Mouse (Mus musculus) heart, adult 18-20 months (tissue): Measurements from ENCODE around the gene Hoxa10. TPM values are rescaled to one million over a fixed set of nuclear protein-coding genes. Genes with fewer than 3 reads are reported as not detected.

Experiments
- DNase-seq, 2 experiments: peaks; one replicate each; pipeline ENCODE4 v3.0.0; 2021 to 2022; ENCODE audit warnings: mixed read lengths in 1 of 2
- total RNA-seq, 2 experiments: library from RNA; stranded (reverse); gene quantifications; 2 replicates each; pipeline ENCODE4 v1.2.3; 2021

Hoxa10 gene
- total RNA-seq, 2 experiments from 2014 or later, result not detected

DNA sequence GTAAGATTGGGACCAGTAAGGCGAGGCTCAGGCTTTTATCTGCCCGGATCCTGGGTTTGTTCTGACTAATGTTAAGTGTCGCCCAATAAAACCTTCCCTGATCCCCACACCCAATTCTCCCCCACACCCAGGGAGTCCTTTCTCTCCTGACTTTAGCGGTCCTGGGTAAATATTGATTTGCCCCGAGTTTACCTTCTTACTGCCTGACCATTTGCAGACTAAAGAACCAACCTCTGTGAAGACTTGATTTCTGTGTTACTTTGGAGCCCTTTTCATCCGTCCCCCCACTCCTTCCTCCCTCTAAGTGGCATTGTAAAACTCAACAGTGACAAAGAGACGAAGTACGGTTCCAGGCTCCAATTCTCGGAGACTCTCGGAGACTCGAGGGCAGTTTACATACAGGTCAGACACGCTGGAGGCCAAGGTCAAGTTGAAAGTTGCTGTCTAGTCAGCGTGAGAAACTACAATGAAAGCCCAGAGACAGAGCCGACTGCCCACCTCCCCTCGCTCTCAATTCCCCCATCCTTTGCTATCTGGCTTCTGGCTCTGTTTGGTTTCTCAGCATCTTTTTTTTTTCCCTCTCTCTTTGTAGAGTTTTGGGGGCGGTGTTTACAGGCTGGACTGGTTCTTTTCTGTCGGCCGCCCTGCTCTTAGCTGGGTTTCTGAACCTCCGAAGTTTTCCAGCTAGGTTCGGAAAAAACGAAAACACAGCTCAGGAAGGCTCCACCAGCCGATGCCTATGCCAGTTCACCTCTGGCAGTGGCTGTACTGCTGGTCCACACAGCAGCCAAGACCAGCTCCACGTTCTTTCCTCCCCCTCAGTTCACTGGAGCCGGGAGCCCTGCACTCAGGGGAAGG is 22.0 kb upstream of the Hoxa10 start:
- DNase-seq, result no peak

DNA sequence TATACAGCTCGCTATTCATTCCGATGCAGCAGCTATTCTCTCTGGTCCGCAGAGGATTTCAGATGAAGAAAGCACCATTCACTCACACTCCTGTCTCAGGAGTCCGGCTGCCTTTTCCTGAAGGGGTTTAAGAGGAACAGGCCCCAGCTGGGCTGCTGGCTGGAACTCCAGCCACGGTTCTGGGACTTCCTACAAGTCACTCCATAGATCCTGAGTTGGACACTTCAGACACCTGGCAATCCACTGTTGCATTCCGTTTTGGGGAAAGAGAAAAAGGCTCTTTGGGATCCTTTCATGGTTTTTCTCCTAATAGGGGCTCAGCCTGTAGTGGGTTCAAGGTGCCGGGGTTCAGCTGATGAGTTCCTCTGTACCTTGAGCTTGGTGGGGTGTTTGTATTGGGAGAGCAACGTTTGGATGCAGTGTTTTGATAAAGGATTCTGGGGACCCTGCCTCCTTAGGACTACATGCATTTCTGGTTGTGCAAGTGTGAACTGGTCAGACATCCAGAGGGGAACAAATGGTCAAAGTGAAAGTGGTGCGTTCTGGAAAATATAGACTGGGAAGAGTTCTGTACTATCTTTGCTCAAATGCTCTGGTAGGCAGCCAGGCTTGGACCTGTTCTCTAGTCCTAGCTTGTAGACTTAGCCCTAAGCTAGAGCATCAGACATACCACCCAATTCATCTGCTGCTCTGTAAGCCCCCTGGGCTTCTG is 21.3 kb upstream of the Hoxa10 start:
- DNase-seq, result no peak

DNA sequence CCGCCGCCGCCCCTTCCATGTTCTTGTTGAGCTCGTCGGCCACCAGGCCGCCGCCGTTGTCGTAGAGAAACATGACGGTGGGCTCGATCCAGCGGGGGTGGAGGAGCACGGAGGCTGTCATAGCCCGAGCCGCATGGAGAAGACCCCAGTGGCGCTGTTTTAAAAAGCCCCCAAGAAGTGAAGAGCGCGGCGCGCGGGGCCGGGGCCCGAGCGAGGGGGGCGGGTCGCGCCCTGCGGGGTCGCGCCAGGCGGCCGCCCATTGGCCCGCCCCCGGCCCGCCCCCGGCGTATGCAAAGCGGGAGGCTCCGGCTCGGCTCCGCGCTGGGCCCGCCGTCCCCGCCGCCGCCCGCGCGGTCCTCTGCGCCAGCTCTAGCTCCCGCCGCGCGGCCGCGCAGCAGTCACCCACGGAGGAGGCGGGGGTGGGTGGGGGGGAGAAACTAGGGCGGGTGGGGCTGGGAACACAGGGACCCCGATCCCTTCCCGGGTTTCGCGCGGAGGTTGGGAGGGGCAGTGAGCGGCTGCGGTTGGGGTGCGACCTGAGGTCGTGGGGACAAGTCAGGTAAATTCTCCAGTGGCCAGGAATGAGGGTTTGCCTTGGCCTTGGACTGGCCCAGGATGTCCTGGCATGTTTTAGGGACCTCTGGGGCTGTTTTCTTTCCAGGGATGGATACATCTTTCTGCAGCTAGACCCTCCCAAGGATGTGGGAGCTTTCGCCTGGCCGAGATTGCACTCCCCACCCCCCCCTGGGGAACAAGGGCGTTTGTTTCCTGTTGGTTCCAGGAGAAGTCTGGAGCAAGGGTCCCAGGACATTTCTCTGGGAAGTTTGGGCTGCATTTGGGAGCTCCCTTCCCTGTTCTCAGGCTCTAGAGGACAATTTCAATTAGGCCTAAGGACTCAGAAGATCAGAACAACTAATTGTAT is 20.3 kb upstream of the Hoxa10 start, which contains the start of gene Hoxa13:
Gene Hoxa13 (minus strand): TSS at position 227 of the 922 bp plus-strand sequence.
- no peak for DNase-seq

DNA sequence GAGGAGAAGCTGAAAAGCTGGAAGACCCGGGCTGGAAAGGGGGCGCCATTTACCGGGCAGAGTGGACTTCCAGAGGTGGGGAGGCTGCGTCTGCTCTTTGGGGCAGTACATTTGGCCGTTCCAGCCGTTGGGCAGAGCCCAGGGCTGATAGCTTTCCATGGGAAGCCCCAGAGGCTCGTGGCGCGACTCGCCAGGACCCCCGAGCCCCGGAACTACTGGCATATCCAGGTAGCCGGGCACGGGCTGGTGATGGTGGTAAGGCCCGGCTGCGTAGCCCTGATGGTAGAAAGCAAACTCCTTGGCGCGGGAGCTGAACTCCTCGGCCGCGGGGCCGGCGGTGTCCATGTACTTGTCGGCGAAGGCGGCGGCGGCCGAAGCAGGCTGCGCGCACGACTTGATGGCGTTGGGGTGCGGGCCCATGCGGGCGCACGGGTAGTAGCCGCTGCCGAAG is 19.2 kb upstream of the Hoxa10 start:
- no peak for DNase-seq

DNA sequence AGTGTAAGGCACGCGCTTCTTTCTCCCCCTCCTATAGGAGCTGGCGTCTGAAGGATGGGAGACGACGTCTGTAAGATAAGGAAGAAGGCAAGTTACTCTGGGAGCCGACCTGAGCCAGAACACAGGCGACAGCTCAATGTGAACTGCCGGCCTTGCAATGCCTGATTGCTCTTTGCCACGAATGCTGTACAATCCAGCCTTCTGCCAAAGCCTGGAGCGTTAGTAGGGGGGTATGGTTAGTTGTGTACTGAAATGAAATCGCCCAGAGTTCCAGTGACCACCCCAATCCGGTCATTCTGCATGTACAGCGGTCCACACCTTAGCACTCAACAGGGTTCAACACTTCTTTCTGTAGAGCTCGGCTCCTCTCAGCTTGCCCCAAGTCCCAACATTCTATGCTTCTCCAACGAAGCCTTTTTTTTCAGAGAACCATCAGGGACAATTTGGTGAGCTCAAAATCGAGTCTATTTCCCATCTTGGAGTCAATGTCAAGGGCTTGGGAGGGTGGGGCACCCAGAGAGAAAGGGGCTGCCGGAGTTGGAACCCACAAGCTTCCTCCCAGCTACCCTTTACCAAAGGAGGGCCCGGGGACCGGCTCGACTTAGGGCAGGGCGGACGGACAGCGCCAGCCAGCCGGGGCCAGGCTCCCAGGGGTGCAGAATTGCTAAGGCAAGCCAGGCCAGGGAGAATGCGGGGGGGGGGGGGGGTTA is 18.6 kb upstream of the Hoxa10 start:
- no peak for DNase-seq

DNA sequence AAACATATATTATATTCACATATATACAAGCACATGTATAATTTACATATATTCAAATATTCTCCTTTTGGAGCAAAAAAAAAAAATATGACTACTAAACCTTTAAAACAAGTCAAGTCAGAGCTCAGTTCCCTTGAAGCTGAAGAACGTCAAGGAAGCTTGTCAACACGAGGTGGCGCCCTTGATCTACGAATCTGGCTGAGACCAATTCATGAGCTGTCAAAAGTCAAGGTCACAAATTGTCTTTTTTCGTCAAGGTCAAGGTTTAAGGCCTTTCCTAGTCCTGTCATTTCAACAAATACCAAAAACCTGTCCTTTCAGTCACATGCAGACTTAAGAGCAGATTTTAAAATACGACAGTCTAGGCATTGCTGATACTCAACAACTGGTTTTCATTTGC is 16.3 kb upstream of the Hoxa10 start:
- DNase-seq, result peak; percentile 76 to 95

DNA sequence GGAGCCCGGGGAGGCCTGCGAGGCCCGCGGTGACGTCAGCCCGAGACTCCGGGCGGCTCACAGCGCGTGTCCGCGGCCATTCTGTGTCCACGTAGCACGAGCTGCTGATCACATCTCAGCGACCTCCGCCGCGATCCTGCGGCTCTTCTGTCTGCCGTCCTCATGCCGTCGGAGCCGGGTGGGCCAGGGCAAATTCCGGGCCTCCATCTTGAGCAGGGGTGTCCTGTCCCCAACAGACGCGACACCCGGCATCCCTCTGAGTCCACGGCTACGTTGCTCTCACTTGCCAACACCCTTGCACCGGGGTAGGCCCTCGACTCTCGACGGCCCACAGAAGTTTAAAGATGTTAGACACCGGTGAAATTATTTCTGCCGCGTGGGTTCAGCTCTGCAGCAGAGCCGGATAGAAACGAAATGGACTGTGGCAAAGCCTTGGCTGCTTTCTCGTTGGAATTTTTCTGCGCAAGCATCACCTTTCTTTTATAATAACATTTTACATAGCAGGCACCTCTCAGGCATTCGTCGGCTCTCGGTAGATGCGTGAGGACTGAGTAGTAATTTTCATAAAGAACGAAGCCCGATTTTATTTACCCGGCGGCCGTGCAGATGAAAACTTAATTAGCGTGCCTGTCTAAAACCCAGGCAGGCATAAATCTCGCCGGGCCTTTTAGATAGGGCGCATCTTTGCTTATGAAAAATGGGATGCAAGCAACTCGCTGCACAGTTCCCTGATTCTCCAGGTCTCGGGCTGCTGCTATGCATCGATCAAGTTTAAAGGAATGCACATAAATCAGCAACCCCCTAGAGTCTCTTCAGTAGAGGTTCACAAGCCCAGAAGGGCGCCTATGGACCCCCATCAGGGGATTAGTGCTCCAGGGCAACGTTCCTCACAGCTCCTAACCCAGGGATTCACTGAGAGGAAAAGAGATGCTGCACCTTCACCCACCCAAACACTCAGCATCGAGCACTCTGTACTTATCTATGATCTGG is 13.2 kb upstream of the Hoxa10 start:
- no peak for DNase-seq

DNA sequence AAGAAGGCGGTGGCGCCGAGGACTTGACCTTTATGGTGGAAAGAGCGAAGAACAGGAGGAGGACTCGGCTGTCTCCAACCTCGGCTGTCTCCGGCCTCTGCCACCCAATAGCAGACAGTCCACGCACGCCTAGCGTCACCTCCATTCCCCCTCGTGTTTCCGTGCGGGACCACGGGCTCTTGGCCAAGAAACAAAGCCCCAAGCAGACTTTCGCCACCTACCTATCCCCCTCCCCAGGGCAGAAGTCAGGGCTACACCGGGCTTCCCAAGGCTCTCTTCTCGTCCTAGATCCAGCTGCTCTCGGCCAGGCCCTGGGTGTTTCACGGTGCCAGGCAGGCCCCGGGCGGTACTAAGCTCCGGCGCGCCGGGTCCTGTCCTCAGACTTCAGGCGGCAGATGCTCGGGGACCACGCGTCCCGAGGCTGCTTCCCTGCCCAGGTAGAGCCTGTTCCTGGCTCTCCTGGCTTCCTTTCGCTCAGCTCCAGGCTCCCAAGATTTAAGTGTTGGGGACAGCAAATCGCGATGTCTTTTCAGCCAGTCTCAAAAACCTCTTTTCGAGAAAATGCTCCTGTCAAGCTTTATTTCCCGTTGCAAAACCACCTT is 12.2 kb upstream of the Hoxa10 start:
- no peak for DNase-seq

DNA sequence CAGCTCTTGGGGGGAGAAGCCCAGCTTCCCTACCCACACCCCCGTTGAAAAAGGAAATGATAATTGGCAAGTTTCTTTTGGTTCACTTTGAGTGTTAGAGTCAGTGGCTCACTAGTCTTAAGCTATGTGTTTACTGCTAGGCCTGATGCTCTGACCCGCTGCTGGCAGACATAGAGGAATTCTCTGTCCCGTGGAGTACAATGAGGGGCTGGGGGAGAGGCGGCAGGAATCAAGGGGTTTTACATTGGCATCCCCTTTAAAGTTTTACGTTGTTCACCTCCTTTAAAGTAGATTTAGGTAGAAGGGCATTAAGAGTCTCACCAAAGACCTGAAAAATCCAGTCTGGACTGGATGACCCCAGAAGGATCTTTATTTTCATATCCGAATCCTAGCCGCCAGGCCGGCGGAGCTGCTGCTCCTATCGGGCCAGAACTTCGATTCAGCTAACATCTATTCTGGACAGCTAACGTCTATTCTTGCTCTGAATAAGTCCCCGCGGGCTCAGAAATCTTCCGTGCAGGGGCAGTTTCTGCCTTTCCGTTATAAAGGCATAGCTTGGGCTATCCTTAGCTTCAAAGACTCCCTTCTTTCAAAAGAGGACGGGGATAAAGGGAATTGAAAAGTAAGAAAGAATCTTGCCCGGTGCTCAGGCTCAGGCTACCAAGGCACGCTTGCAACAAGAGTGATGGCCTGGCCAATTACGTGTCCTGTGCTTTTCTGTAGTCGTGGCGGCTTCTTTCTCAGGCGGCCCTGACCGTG is 11.5 kb upstream of the Hoxa10 start:
- no peak for DNase-seq

DNA sequence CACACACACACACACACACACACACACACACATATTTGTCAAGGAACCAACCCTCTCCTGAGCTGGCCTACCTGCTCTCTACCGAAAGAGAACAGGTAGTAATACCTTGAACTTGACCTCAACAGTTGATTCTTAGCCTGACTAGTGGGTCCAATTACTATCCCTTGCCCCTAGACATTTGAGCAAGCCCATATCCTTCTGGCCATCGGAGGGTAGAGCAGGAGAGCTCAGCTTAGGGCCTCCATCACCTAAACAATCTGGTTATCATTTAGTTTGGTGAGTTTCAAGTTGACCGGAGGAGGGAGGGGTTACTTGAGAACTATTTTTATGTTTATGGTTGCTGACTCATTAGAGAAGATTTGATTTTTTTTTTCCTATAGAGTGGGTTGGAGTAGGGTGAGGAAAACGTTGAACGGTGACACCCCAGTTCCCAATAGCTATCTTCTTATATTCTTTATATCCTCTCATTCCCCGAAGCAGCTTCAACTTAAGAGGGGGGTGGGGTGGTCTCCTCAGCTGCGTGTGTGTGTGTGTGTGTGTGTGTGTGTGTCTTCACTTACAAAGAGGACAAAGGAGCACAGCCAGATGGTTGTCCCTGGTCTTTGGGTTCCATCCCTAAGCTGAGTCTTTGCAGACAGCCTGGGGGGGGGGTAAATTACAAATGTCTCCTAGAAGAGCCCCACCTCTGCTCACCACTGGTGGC is 10.7 kb upstream of the Hoxa10 start:
- no peak for DNase-seq

DNA sequence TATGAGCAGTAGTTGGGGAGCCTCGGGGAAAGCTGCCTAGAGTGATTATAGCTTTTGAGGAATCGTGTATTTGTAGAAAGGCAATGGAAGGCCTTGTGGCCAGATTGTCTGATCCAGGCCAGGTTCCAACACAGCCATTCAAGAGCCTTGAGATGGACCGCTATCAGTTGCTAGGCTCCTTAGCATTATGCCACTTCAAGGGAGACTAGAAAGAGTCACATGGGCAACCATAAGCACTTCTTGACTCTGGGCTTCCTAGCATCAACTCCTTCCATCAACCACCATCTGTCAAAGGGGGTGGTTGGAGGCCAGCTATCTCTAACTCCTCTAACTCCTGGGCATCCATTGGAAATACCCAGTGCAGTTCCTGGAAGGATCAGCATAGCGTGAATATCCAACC is 9.2 kb upstream of the Hoxa10 start:
- DNase-seq, result no peak

DNA sequence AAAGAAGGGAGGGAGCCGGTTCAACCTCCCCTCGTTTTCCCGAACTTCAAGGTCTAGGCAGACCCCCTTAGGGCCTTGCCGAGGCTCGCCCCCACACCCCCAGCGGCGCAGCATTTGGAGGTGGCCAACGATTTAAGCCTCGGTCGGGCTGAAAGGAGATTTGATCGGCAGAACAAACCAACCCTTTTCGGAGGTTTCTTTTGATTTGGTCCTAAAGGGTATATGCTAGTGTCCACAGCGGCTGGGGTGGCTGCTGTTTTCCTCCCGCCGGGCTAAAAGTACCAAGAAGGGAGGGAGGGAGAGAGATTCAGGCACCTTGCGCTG is 8.7 kb upstream of the Hoxa10 start:
- no peak for DNase-seq

DNA sequence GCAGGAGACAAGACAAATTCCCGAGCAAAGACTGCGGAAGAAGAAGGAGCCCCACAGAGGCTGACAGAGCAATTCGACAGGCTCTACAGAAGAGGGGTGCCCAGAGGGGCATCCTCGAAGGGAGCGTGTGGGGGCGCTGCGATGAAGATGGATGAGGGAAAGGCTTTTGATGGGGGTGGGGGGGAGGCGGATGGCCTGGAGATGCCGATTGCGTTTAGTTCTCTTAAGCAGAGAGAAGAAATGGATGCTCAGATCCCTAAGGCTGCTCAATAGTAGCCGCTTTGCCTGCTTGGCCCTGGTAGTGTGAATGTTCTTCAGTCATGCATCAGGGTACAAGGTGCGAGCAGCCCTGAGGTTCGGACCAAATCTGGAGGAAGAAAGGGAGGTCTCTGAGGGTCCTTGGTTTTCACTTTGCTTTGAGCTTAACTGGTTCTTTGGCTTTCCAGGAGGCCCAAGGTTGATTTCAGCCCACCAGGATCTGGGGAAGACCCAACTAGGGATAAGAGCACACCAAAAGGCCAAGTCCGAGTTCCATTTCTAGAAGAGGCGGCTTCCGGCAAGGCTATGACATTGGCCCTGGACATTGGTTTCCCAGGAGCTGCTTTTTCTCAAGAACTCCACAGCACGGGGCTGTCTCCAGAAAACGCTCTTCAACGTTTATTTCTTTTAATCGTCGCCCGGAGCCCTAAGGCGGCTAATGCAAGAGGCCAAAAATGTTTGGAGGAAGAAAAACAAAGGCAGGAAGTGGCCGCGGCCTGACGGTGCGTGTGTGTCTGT is 8.2 kb upstream of the Hoxa10 start:
- no peak for DNase-seq

DNA sequence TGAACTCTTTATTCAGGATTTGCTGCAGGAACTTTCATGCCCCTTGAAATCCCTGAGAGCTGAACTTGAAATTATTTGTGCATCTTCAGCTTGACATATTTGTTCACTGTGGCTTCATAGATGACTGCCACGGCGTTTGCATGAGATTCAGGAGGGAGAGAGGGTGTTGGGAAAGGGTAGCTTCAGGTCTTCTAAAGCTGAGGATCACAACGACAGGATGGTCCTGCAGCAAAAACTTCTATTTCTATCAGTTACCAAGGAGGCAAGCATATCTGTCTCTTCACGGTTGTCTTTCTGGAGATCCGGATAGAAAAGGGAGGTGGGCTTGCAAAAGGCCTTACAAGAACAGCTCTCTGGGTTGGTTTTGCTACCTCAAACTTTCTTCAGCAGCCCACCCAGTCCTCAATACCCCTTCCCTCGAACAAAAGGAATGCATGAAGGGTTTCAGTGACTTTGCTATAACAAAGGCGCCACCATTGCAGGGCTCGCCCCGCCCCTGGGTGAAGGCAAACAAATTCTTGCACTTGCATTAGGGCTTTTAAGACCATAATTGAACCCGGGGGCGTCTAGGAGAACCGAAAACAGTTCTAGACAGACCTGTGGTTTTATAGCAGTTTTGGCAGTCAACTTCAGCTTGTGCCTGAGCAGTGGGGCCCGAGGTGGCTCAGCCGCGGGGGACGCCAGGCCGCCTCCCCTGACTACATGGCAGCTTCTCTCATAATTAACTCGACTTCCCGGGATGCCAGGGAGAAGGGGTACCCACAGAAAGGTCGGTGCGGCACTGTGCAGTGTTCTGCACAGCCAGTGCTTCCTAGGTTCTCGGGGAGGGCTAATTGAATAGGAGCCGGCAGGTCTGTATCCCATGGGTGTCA is 7.3 kb upstream of the Hoxa10 start:
- no peak for DNase-seq

DNA sequence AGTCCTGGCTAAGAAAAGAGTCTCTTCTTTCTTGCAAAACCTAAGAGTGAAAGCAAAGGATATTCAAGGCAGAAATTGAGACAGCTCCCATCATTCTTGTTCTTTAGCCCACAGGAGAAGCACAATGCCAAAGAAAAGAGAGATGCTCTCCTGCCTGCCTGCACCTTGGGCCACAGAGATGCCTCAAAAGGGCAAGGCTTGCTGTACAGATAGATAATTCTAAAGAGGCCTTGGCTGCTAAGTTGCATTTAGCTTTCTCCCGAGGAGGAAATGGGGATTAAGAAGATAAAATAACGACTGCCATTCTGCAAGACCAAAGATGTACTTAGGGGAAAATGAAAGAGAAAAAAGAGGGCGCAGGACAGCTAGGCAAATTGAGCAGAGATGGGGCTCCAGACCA is 6.3 kb upstream of the Hoxa10 start:
- DNase-seq, result no peak

DNA sequence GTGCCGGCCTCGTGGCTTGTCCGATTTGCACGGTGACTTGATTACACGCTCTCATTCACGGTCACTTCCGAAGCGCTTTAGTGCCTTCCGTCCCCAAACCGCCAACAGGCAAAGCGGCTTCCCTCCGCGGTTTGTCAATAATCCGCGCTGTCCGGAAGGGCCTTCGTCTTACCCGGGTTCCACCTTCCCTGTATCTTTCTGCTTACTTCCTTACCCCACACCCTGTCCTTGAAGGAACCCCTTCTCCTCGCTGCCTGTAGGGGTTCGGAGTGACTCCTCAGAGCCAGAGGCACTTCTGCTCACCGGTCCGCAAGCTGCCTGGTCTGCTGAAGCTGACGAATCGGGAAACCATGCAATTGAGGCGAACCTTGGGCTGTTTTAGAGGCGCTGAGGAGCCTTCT is 5.7 kb upstream of the Hoxa10 start:
- DNase-seq, result no peak

DNA sequence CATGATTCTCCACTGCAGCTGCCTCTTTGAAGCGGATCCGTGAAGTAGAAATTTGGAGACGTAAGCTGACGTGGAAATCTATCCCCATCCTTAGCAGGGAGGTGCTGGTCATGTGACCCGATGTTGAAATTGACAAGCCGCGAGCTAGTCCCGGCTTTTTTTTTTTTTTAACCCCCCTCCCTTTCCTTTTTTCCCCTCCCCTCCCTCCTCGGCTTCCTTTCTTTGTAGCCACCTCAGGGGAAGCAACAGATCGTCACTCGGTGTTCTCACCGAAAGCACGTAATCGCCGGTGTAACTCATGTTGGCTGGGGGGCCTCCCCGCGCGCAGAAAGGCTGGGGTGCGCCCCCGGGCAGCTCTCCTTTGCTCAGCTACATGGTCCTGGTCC is 5.1 kb upstream of the Hoxa10 start, which contains the start of gene Hoxa11:
Gene Hoxa11 (minus strand): TSS at position 54 of the 386 bp plus-strand sequence.
- DNase-seq, result no peak
